Mouse (Mus musculus): ENCODE measurements at regions not wholly inside any gene's neighbourhood (a gene's known extent, or its start where the extent isn't known, plus 50 kb on each side); places are given as distances from the start of the nearest gene placed in this dataset.

GRCm38 (mm10) chr8:8994008-8994407, 303.7 kb upstream of the Arglu1 start:
- H3K4me1 ChIP-seq (ENCODE audit: insufficient read depth): peaks cover 19% of the 10 kb centered on the region
- H3K9me3 ChIP-seq (ENCODE audit: low read length): no peaks in the 10 kb centered on the region
- peak overlapping the region; percentile 68 for H3K4me2 ChIP-seq (ENCODE audit: low read depth)
- ATAC-seq (no peak), DNase-seq (no peak)
- no peak overlapping the region for H3K9ac ChIP-seq
- no peaks in the 10 kb centered on the region for H3K27me3 ChIP-seq (ENCODE audit: insufficient read depth, low read length)
- H3K27ac ChIP-seq (ENCODE audit: low read depth, low read length): no peak overlapping the region
- no peak for TF ChIP-seq CTCF (IDR thresholded peaks at IDR 0.05; ENCODE audit: low read depth)
- 13% methylated on average over 7 of the region's 7 CpGs for WGBS
- H3K4me3 ChIP-seq (ENCODE audit: low read depth, low read length): no peak overlapping the region
- no peaks in the 10 kb centered on the region for H3K36me3 ChIP-seq (ENCODE audit: insufficient read depth)

GRCm38 (mm10) chr8:8992461-8993032, 302.2 kb upstream of the Arglu1 start:
- H3K4me2 ChIP-seq (ENCODE audit: low read depth): peak overlapping the region; percentile 31
- peaks cover 19% of the 10 kb centered on the region for H3K4me1 ChIP-seq (ENCODE audit: insufficient read depth)
- peak; percentile 81 for TF ChIP-seq CTCF (IDR thresholded peaks at IDR 0.05; ENCODE audit: low read depth)
- DNase-seq (peak; percentile 95), ATAC-seq (peak; percentile 54)
- H3K36me3 ChIP-seq (ENCODE audit: insufficient read depth): no peaks in the 10 kb centered on the region
- no peaks in the 10 kb centered on the region for H3K9me3 ChIP-seq (ENCODE audit: low read length)
- peak overlapping the region; percentile 14; the same call in 1 of the 2 replicates for H3K9ac ChIP-seq
- no peaks in the 10 kb centered on the region for H3K27me3 ChIP-seq (ENCODE audit: insufficient read depth, low read length)
- no peak overlapping the region for H3K4me3 ChIP-seq (ENCODE audit: low read depth, low read length)
- 7% methylated on average over 11 of the region's 11 CpGs for WGBS
- H3K27ac ChIP-seq (ENCODE audit: low read depth, low read length): peak overlapping the region; percentile 46

- Histone ChIP-seq H3K27ac (ENCODE audit: low read depth, low read length) (no peak overlapping the region), H3K4me2 (ENCODE audit: low read depth) (no peak overlapping the region), H3K9ac (no peak overlapping the region), H3K4me3 (ENCODE audit: low read depth, low read length) (no peak overlapping the region), H3K4me1 (ENCODE audit: insufficient read depth) (peaks cover 19% of the 10 kb centered on the region), H3K36me3 (ENCODE audit: insufficient read depth) (no peaks in the 10 kb centered on the region), H3K9me3 (ENCODE audit: low read length) (no peaks in the 10 kb centered on the region), H3K27me3 (ENCODE audit: insufficient read depth, low read length) (no peaks in the 10 kb centered on the region)
- no peak for TF ChIP-seq CTCF (IDR thresholded peaks at IDR 0.05; ENCODE audit: low read depth)
- 82% methylated on average over 8 of the region's 8 CpGs for WGBS
- ATAC-seq: no peak
- DNase-seq: no peak
Observed at GRCm38 (mm10) chr8:8991026-8991425, 300.7 kb upstream of the Arglu1 start.

- Histone ChIP-seq H3K4me3 (ENCODE audit: low read depth, low read length) (no peak overlapping the region), H3K27ac (ENCODE audit: low read depth, low read length) (no peak overlapping the region), H3K4me2 (ENCODE audit: low read depth) (no peak overlapping the region), H3K9ac (no peak overlapping the region), H3K9me3 (ENCODE audit: low read length) (no peaks in the 10 kb centered on the region), H3K36me3 (ENCODE audit: insufficient read depth) (no peaks in the 10 kb centered on the region), H3K4me1 (ENCODE audit: insufficient read depth) (0 out of 2 replicates have a peak, but pooled peaks cover 3% of the 10 kb centered on the region), H3K27me3 (ENCODE audit: insufficient read depth, low read length) (no peaks in the 10 kb centered on the region)
- ATAC-seq (no peak; the same call in 1 of the 2 replicates), DNase-seq (no peak)
- TF ChIP-seq CTCF (IDR thresholded peaks at IDR 0.05; ENCODE audit: low read depth): peak; percentile 28
- 84% methylated on average over 9 of the region's 9 CpGs for WGBS
Observed at GRCm38 (mm10) chr8:8986068-8986467, 295.7 kb upstream of the Arglu1 start.

- Histone ChIP-seq H3K9me3 (ENCODE audit: low read length) (no peaks in the 10 kb centered on the region), H3K27ac (ENCODE audit: low read depth, low read length) (no peak overlapping the region; the same call in 1 of the 2 replicates), H3K27me3 (ENCODE audit: insufficient read depth, low read length) (no peaks in the 10 kb centered on the region), H3K4me1 (ENCODE audit: insufficient read depth) (0 out of 2 replicates have a peak, but pooled peaks cover 3% of the 10 kb centered on the region), H3K36me3 (ENCODE audit: insufficient read depth) (no peaks in the 10 kb centered on the region), H3K4me2 (ENCODE audit: low read depth) (no peak overlapping the region), H3K9ac (no peak overlapping the region), H3K4me3 (ENCODE audit: low read depth, low read length) (no peak overlapping the region)
- no peak for DNase-seq
- ATAC-seq: no peak
- TF ChIP-seq CTCF (IDR thresholded peaks at IDR 0.05; ENCODE audit: low read depth): peak; percentile 48
- WGBS: 89% methylated on average over 13 of the region's 13 CpGs
Observed at GRCm38 (mm10) chr8:8985395-8985794, 295.1 kb upstream of the Arglu1 start.

- Histone ChIP-seq H3K4me3 (ENCODE audit: low read depth, low read length) (0 out of 2 replicates have a peak overlapping the region, but pooled peaks have one; percentile 4), H3K9ac (no peak overlapping the region), H3K9me3 (ENCODE audit: low read length) (no peaks in the 10 kb centered on the region), H3K36me3 (ENCODE audit: insufficient read depth) (no peaks in the 10 kb centered on the region), H3K4me1 (ENCODE audit: insufficient read depth) (0 out of 2 replicates have a peak, but pooled peaks cover 3% of the 10 kb centered on the region), H3K27ac (ENCODE audit: low read depth, low read length) (no peak overlapping the region; the same call in 1 of the 2 replicates), H3K4me2 (ENCODE audit: low read depth) (0 out of 2 replicates have a peak overlapping the region, but pooled peaks have one; percentile 10), H3K27me3 (ENCODE audit: insufficient read depth, low read length) (no peaks in the 10 kb centered on the region)
- no peak for TF ChIP-seq CTCF (IDR thresholded peaks at IDR 0.05; ENCODE audit: low read depth)
- DNase-seq: peak; percentile 43
- ATAC-seq: peak; percentile 80
- 30% methylated on average over 11 of the region's 11 CpGs for WGBS
Observed at GRCm38 (mm10) chr8:8984829-8985251, 294.5 kb upstream of the Arglu1 start.

GRCm38 (mm10) chr8:8984159-8984828, 294.0 kb upstream of the Arglu1 start:
- Histone ChIP-seq H3K9ac (no peak overlapping the region), H3K4me3 (ENCODE audit: low read depth, low read length) (0 out of 2 replicates have a peak overlapping the region, but pooled peaks have one; percentile 4), H3K27ac (ENCODE audit: low read depth, low read length) (no peak overlapping the region), H3K36me3 (ENCODE audit: insufficient read depth) (no peaks in the 10 kb centered on the region), H3K4me1 (ENCODE audit: insufficient read depth) (0 out of 2 replicates have a peak, but pooled peaks cover 3% of the 10 kb centered on the region), H3K9me3 (ENCODE audit: low read length) (no peaks in the 10 kb centered on the region), H3K27me3 (ENCODE audit: insufficient read depth, low read length) (no peaks in the 10 kb centered on the region), H3K4me2 (ENCODE audit: low read depth) (0 out of 2 replicates have a peak overlapping the region, but pooled peaks have one; percentile 10)
- peak; percentile 35 for DNase-seq
- TF ChIP-seq CTCF (IDR thresholded peaks at IDR 0.05; ENCODE audit: low read depth): no peak
- 16% methylated on average over 13 of the region's 13 CpGs for WGBS
- peak; percentile 87 for ATAC-seq

Measured in forebrain, postnatal 0 days (tissue).